Mouse (Mus musculus) midbrain, embryonic 11.5 days (tissue): ENCODE measurements around the gene Pigu. TPM values are rescaled to one million over a fixed set of nuclear protein-coding genes. Genes with fewer than 3 reads are reported as not detected.

Source experiments
- ATAC-seq: fragments of 200-750 bp; cut with Nextera tagmentation; 2 replicates; pipeline ENCODE4 v1.8.0; 2017; ENCODE audit warnings: moderate TSS enrichment, moderate library complexity; ENCODE audit not compliant: low FRiP score
- DNase-seq: peaks from one replicate; pipeline ENCODE4 v3.0.0; 2015; ENCODE audit warnings: low spot score; ENCODE audit errors: missing footprints
- H3K27ac ChIP-seq: fragments of 300-500 bp; sonication (generic); 2 replicates; pipeline ENCODE4 v1.5.1; 2014; ENCODE audit warnings: low read depth, low read length
- H3K27me3 ChIP-seq: fragments of 300-500 bp; sonication (generic); 2 replicates; pipeline ENCODE4 v1.6.1; 2014; ENCODE audit warnings: mild to moderate bottlenecking, low read length, moderate library complexity, mixed read lengths; ENCODE audit not compliant: control insufficient read depth, insufficient read depth
- H3K36me3 ChIP-seq: fragments of 300-500 bp; sonication (generic); 2 replicates; pipeline ENCODE4 v1.6.1; 2014; ENCODE audit warnings: mild to moderate bottlenecking, low read length, moderate library complexity, mixed read lengths; ENCODE audit not compliant: control insufficient read depth, insufficient read depth
- H3K4me1 ChIP-seq: fragments of 300-500 bp; sonication (generic); 2 replicates; pipeline ENCODE4 v1.6.1; 2014; ENCODE audit warnings: low read length; ENCODE audit not compliant: control insufficient read depth, insufficient read depth
- H3K4me2 ChIP-seq: fragments of 300-500 bp; sonication (generic); 2 replicates; pipeline ENCODE4 v1.6.1; 2014; ENCODE audit warnings: mild to moderate bottlenecking, moderate library complexity
- H3K4me3 ChIP-seq: fragments of 300-500 bp; sonication (generic); 2 replicates; pipeline ENCODE4 v1.5.1; 2014; ENCODE audit warnings: low read depth, low read length
- H3K9ac ChIP-seq: fragments of 300-500 bp; sonication (generic); 2 replicates; pipeline ENCODE4 v1.6.1; 2014; ENCODE audit warnings: low read length
- H3K9me3 ChIP-seq: fragments of 300-500 bp; sonication (generic); 2 replicates; pipeline ENCODE4 v1.6.1; 2016; ENCODE audit warnings: low read length; ENCODE audit not compliant: control insufficient read depth
- WGBS: fragments of 180-500 bp; shearing (Covaris S2); extraction: QIAGEN DNeasy Blood & Tissue Kit; methylation state at CpG from one replicate; pipeline ENCODE4 v1.1.7; 2014; 5-methylcytosine and 5-hydroxymethylcytosine counted together
- polyA plus RNA-seq: library from polyadenylated mRNA; unstranded; fragments of >200 nt; fragmentation: Nextera tagmentation; extraction: Ambion mirVana; gene quantifications from 2 replicates; pipeline ENCODE4 v1.2.1, GENCODE M21; 2014

Pigu gene
- 52.8 and 63.6 TPM in 2 replicates for polyA plus RNA-seq

DNA sequence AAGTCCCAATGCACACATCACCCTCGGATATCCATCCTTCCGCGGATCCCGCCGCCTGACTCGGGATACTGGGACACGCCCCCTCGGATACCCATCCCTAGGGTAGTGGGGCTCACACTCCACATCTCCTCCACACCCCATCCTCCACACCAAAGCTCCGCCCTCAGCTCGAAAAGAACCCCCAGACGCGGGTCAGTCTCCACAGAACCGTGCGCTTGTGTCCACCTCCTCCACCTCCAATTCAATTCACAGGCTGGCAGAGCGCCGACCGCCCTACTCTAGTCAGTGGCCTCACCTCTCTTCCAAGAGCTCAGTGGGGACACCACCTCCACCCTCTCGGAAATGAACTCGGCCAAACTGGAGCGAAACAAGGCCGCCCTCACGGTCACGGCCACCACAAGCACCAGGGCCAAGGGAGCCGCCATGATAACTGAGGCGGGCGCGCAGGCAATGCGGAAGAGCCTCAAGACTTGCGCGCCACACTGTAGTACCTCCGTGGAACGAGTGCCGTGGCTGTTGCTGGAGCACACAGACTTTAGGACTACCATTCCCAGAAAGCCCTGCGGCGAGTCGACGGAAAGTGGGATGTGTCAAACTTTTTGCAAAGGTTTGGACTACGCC lies at the start of gene Pigu:
TSS of gene Pigu (minus strand) at position 460 of the 621 bp plus-strand sequence.
- 0% methylated on average over 38 of the region's 38 CpGs for WGBS
- H3K36me3 ChIP-seq: no peaks in the 10 kb centered on the region
- H3K27ac ChIP-seq: no peak within 1 kb of the TSS
- peak within 1 kb of the TSS; percentile 66 for H3K4me3 ChIP-seq
- H3K4me1 ChIP-seq: peaks cover 5% of the 10 kb centered on the region
- ATAC-seq (peak; percentile 99), DNase-seq (peak; percentile 98)
- no peaks in the 10 kb centered on the region for H3K27me3 ChIP-seq
- no peaks in the 10 kb centered on the region for H3K9me3 ChIP-seq
- peak within 1 kb of the TSS; percentile 71 for H3K4me2 ChIP-seq
- peak within 1 kb of the TSS; percentile 68 for H3K9ac ChIP-seq

DNA sequence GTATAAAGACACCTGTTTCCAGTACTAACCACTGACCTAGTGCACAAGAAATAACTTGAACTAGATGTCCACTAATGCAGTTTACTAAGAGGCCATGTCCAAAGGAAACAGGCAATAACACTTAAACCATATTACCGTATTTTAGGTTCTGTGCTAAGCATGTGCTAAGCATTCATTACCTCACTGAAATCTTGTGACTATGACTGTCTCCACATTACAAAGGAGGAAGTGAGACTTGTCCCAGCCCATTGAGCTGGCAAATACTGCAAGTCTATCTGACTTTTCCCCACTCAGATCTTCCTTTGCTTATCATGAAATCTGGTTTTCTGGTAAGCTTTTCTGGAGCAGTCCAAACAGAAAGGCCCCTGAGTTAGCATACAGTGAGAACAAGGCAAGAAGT lies 47.4 kb upstream of the Pigu start:
- ATAC-seq (no peak), DNase-seq (peak; percentile 53)
- H3K4me3 ChIP-seq: no peak overlapping the region
- 97% methylated on average over 1 of the region's 1 CpGs for WGBS
- no peak overlapping the region for H3K27ac ChIP-seq
- no peaks in the 10 kb centered on the region for H3K4me1 ChIP-seq
- H3K4me2 ChIP-seq: no peak overlapping the region
- no peaks in the 10 kb centered on the region for H3K9me3 ChIP-seq
- H3K36me3 ChIP-seq: peaks cover 19% of the 10 kb centered on the region
- no peaks in the 10 kb centered on the region for H3K27me3 ChIP-seq
- H3K9ac ChIP-seq: no peak overlapping the region

DNA sequence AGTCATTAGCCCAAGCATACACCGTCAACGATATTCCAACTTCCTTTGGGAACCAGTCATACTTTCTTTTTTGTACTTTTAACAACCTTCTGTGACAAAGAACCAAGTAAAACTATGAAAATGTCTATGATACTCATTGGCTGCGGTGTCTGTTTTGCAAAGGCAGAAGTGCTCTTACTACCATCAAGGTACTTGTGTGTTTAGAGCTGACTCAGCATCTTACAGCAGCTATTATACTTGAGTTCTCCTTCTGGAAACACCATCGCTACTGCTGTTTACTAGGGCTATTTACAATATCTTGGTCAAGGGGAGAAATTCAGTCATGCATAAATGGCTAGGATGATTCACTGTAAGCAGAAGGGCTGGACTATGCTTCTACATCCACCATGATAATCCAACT lies 44.7 kb upstream of the Pigu start:
- H3K36me3 ChIP-seq: peaks cover 11% of the 10 kb centered on the region; the same call in 1 of the 2 replicates

DNA sequence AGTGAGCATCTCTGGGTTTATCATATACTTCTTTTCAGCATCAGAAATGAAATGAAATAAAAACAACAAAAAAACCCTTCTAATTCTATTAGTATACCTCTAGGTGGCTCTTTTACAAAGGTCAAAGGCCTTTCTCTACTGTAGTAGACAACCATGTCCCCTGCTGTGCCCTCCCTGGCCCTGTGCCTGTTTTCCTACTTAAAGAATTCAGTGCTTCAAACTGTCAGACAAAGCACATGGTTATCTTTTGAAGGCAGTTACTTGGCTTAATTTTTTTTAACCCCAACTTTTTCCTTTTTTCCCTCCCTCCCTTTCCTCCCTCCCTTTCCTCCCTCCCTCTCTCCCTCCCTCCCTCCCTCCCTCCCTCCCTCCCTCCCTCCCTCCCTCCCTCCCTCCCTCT lies 43.0 kb upstream of the Pigu start:
- H3K9me3 ChIP-seq: no peaks in the 10 kb centered on the region
- no peak overlapping the region for H3K4me2 ChIP-seq
- DNase-seq (no peak), ATAC-seq (no peak)
- no peaks in the 10 kb centered on the region for H3K4me1 ChIP-seq
- H3K36me3 ChIP-seq: peaks cover 3% of the 10 kb centered on the region; the same call in 1 of the 2 replicates
- H3K9ac ChIP-seq: no peak overlapping the region
- H3K27ac ChIP-seq: no peak overlapping the region
- H3K4me3 ChIP-seq: no peak overlapping the region
- H3K27me3 ChIP-seq: no peaks in the 10 kb centered on the region

More for the DNA sequence above, 44.7 kb upstream of the Pigu start:
- no peak overlapping the region for H3K27ac ChIP-seq
- no peaks in the 10 kb centered on the region for H3K27me3 ChIP-seq
- H3K9me3 ChIP-seq: no peaks in the 10 kb centered on the region
- no peak overlapping the region for H3K9ac ChIP-seq
- ATAC-seq (no peak), DNase-seq (peak; percentile 23)
- no peaks in the 10 kb centered on the region for H3K4me1 ChIP-seq
- WGBS: 97% methylated on average over 4 of the region's 4 CpGs
- no peak overlapping the region for H3K4me2 ChIP-seq
- H3K4me3 ChIP-seq: no peak overlapping the region

DNA sequence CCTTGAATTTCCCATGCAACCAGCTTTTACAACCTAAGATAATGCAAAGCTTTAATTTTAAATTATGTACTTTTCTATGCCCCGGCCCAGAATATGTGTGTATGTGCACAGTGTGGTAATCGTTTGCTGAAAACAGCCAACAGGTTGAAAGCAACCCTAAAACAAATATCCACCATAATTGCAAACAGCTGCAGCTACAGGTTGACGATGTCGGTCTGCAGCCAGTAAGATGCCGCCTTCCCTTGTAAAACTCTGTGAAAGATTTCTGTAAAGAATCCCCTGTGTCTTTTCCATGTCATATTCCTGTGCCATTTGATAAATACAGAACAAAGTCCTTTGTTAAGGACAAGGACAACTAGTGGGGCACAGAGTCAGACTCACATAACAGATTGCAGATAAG lies 37.4 kb upstream of the Pigu start:
- no peak overlapping the region for H3K4me3 ChIP-seq
- no peaks in the 10 kb centered on the region for H3K27me3 ChIP-seq
- DNase-seq (peak; percentile 33), ATAC-seq (no peak)
- H3K27ac ChIP-seq: no peak overlapping the region
- H3K4me2 ChIP-seq: no peak overlapping the region
- WGBS: 84% methylated on average over 5 of the region's 5 CpGs
- no peak overlapping the region for H3K9ac ChIP-seq
- 0 out of 2 replicates have a peak, but pooled peaks cover 2% of the 10 kb centered on the region for H3K36me3 ChIP-seq
- no peaks in the 10 kb centered on the region for H3K4me1 ChIP-seq
- H3K9me3 ChIP-seq: no peaks in the 10 kb centered on the region

DNA sequence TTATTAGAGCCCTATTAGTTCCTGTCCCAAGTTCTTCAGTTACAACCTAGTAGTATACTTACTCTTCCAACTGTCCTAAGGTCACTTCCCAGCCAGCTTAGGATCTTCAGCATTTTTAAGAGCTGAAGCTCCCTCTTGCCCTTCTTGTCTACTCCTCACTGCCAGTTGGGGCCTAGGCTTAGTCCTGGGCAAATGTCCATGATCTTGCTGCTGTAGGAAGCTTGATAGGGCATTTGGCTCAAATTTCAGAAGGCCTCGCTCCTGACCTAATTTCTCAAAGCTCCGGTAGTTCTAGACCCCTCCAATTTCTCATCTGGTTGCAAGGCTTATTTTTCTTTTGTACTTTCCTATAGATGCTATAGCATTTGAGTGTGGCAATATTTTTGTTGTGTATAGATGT lies 31.3 kb upstream of the Pigu start:
- DNase-seq: no peak
- ATAC-seq: no peak
- H3K27ac ChIP-seq: no peak overlapping the region
- H3K4me3 ChIP-seq: no peak overlapping the region
- H3K36me3 ChIP-seq: no peaks in the 10 kb centered on the region
- WGBS: 92% methylated on average over 2 of the region's 2 CpGs
- H3K27me3 ChIP-seq: no peaks in the 10 kb centered on the region
- no peak overlapping the region for H3K9ac ChIP-seq
- no peak overlapping the region for H3K4me2 ChIP-seq
- no peaks in the 10 kb centered on the region for H3K9me3 ChIP-seq
- H3K4me1 ChIP-seq: peaks cover 7% of the 10 kb centered on the region; the same call in 1 of the 2 replicates

DNA sequence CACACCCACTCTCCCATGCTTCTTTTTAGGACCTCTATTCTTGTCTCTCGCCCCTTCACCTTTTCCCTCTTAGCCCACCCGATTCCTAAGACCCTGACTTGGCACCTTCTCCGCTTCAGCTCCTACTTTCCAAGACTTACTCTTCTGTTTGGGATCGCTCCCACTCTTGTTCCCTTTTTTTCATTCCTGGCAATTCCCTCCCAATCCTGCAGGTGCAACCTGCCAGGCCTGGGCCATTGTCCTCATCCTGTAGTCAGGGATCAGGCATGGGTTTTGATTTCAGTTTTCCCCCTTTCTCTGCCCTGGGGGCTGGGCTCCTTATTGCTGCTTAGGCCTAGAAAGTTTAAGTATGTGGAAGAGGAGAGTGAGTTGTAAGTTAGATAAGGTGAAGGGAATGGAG lies 29.8 kb upstream of the Pigu start:
- Histone ChIP-seq H3K36me3 (no peaks in the 10 kb centered on the region), H3K4me2 (no peak overlapping the region), H3K27me3 (no peaks in the 10 kb centered on the region), H3K9me3 (no peaks in the 10 kb centered on the region), H3K4me3 (no peak overlapping the region), H3K4me1 (peaks cover 16% of the 10 kb centered on the region), H3K27ac (no peak overlapping the region), H3K9ac (no peak overlapping the region)
- DNase-seq (no peak), ATAC-seq (no peak)
- WGBS: 74% methylated on average over 4 of the region's 4 CpGs

DNA sequence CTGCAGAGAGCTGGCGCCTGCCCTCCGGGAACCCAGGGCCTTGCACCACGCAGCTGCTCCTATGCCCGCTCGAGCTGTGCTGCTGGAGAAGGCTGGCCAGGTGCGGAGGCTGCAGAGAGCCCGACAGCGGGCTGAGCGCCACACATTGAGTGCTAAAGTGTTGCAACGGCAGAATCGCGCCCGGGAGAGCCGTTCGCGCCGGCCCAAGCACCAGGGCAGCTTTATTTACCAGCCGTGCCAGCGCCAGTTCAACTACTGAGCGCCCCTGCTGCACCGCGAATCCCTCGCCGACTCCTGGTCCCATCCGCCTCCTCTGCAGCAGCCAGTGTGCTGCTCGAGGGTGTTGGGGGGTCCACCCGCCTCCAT lies 29.3 kb upstream of the Pigu start:
- H3K36me3 ChIP-seq: no peaks in the 10 kb centered on the region
- 18% methylated on average over 27 of the region's 27 CpGs for WGBS

DNA sequence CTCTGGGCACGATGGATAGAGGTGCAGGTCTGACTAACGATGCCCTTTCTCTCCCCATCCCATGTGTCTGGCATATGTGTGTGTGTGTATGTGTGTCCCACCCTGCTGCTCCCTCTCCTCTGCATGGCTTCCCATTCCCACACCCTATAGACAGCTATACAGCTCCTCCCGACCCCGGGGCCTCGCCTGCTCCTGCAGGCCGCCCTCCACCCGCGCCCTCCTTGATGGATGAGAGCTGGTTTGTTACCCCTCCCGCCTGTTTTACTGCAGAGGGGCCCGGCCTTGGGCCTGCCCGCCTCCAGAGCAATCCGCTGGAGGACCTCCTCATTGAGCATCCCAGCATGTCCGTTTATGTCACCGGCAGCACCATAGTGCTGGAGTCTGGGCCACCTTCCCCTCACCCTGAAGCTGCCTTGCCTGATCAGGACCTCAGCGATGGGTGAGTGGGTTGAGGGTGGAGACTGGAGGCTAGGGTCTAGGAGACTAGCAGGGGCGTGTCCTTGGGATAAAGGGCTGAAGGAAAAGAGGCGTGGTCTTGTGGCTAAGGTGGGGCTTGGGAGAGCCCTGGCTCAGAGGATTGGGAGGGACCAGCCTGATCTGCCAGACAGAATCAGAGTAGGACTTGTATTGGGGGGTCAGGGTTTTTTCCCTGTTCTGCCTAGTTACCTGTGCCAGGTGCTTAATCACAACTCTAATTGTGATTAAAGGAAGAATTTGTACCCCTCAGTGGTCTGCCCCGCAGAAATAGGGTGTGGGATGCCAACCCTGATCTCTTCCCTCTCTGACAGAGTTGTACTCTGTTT lies 28.7 kb upstream of the Pigu start:
- Histone ChIP-seq H3K9me3 (no peaks in the 10 kb centered on the region), H3K27me3 (no peaks in the 10 kb centered on the region), H3K36me3 (no peaks in the 10 kb centered on the region), H3K4me2 (no peak overlapping the region), H3K27ac (no peak overlapping the region), H3K9ac (no peak overlapping the region; the same call in 1 of the 2 replicates), H3K4me3 (no peak overlapping the region), H3K4me1 (peaks cover 18% of the 10 kb centered on the region)
- ATAC-seq: no peak
- DNase-seq: peak; percentile 89
- 42% methylated on average over 18 of the region's 18 CpGs for WGBS

More for the DNA sequence above, 29.3 kb upstream of the Pigu start:
- Histone ChIP-seq H3K4me3 (no peak overlapping the region), H3K4me2 (no peak overlapping the region), H3K27ac (no peak overlapping the region), H3K9me3 (no peaks in the 10 kb centered on the region), H3K4me1 (peaks cover 16% of the 10 kb centered on the region), H3K9ac (no peak overlapping the region; the same call in 1 of the 2 replicates), H3K27me3 (no peaks in the 10 kb centered on the region)
- DNase-seq (no peak), ATAC-seq (no peak)
